Mouse (Mus musculus) ovary, adult 10 weeks (tissue): ENCODE measurements around the gene Spata32. TPM values are rescaled to one million over a fixed set of nuclear protein-coding genes. Genes with fewer than 3 reads are reported as not detected.

Experiments used
- polyA plus RNA-seq: library from polyadenylated mRNA; stranded (reverse); fragments of 350-450 nt; fragmentation: Illumina TruSeq; extraction: RNeasy Lipid Tissue Mini Kit (QIAGEN cat#74804); gene quantifications from one replicate; pipeline ENCODE4 v1.2.3, GENCODE M21; 2014

The Spata32 gene
- not detected for polyA plus RNA-seq

DNA sequence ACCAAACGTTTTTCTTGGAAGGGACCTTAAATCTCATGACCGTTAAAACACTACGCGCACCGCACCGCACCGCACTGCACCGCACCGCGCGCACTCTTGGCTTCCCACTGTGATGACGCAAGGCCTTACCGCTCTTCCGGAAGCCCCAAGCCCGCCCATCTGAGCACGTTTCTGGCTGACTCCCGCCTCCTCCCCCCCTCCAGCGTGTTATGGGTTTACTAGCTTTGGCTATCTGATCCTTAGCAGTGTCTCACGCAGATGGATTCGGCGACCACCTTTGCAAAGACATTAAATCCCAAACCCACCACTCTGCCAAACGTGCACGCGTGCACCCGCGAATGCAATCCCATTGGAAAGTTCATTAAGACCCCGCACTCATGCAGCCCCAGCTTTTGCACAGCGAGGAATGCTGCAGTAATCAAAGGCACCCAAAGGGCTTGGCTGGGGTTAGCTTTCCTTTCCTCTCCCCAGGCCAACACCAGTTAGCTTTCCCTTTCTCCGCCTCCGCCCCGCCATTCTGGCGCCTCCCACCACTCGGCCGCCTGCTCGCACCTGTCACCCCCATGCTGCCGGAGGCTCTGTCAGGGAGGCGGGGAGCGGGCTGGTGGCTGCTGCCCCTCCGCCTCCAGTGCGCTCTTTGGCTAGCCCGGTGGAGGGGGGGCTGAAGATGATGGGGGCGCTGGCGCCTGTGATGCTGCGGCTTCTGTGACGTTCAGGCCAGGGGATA, at the start of gene Spata32:
Gene Spata32, minus strand, starts transcription at position 643 of the 727 bp plus-strand sequence.

DNA sequence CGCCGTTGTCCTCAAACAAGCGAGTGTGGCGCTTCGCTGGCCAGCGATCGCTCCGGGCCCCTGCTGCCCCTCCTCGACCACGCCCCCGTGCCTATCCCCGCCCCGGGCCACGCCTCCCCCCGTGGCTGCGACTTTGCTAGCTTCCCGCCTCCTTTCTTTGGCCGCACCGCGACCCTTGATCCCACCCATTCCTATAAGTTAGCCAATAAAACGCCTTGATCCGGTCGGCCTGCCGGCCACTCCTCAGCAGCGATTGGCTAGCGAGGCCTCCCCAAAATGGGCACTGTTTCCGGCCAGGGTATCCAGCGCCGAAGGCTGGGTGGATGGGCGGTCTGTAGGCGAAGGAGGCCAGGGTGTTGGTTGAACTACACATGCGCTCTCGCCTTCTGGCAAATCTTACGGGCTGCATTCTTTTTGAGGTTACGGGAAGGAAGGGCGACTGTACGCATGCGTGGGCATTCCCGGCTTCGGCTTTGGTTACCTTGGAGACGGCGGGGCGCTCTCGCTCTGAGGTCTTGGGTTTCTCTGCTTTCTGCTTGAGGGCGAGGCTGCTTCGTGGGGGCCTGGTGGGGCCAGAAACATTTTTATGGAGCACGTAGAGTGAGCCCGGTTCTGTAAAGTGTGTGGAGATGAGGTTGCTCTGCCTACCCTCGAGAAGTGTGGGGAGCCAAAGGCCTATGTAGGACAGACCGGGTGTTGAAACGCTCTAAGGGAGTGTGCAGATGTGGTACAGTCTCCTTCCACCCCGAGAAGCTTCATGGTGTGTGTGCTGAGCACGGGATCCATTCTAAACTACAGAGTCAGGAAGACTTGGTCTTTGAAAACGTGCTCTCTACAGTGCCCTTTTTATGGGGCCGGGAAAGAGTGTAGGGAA, 49.4 kb upstream of the Spata32 start, which contains the start of gene Map3k14:
Gene Map3k14, minus strand, starts transcription at position 127 of the 874 bp plus-strand sequence.

DNA sequence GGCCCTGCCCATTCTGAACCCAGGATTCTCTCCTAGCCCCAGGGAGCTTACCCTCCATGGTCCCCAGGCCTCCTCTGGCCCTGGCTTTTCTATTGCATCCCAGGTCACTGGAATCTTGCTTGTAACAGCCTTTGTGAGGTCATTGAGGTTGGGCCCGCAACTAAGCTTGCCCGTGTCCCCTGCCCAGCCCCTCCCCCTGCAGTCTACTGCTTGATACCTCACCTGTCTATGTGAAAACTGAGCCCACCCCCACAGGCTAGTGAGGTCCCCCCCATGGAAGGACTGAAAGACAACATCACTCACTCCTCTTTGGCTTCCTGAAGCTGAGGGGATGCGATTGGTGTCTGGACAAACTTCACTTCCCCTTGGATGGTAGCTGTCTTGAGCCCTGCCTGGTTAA, 9.8 kb downstream of the Spata32 start, which contains the start of gene 1700023F06Rik:
Gene 1700023F06Rik, minus strand, starts transcription at position 101 of the 400 bp plus-strand sequence.

DNA sequence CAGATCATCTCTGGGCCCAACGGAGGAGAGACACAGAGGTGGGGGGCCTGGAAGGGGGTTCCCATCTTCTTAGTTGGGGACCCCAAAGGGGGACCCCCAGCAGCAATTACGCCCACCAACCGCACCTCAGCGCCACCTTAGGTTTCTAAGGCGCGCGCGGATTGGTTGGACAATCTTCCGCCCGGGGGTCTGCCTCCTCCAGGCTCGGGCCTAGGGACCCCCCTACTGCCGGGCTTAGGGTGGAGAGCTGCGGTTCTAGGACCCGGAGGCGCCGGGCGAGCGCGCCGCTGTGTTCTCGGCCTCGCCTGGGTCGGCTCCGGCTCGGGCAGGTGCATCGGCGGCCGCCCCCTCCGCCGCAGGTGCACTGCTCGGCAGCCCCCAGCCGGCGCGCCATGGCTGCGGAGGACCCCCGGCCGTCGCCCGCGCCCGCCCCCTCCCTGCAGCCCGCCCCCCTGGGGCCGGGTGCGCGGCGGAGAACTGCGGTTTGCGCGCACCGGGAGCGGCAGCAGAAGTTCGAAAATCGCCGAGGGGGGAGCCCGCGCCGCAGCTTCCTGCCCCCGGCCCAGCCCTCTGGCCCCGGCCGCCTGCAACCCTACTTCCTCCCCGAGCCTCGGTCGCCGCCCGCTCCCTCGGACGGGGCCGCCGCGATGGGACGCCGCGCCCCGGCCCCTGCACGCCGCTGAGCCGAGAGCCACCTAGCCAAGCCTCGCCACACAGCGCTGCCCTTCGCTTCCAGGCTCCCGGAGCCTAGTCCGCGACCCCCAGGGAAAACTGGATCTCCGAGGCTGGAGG, 47.5 kb downstream of the Spata32 start, which contains the start of gene Fmnl1:
Gene Fmnl1, plus strand, starts transcription at position 614 of the 792 bp plus-strand sequence.

Other genes with a start within 250 kb of the Spata32 start
- 10.2 TPM for gene Nmt1, start 190.2 kb downstream of the Spata32 start, polyA plus RNA-seq
- 10.7 TPM for gene Dcakd, start 190.1 kb downstream of the Spata32 start, polyA plus RNA-seq
- not detected for gene Plcd3, start 116.8 kb downstream of the Spata32 start, polyA plus RNA-seq
- not detected for gene Acbd4, start 116.8 kb downstream of the Spata32 start, polyA plus RNA-seq
- 60.1 TPM for gene Hexim1, start 102.2 kb downstream of the Spata32 start, polyA plus RNA-seq
- gene Hexim2, start 86.0 kb downstream of the Spata32 start, polyA plus RNA-seq = 3.1 TPM
- gene Fmnl1, start 47.3 kb downstream of the Spata32 start, polyA plus RNA-seq = not detected
- not detected for gene 1700023F06Rik, start 9.9 kb downstream of the Spata32 start, polyA plus RNA-seq
- gene Map3k14, start 49.0 kb upstream of the Spata32 start, polyA plus RNA-seq = not detected
- gene Arhgap27, start 145.3 kb upstream of the Spata32 start, polyA plus RNA-seq = 0.26 TPM
- gene Plekhm1, start 194.3 kb upstream of the Spata32 start, polyA plus RNA-seq = 1.1 TPM